Mouse (Mus musculus) mesoderm, embryonic 11.5 days (tissue): ENCODE results near the gene Polr3b.
A peak's percentile ranks its signal among the peaks of the same experiment; 100 is the strongest.

Source experiments
- DNase-seq: peaks from one replicate; pipeline ENCODE4 v3.0.0-alpha.2; 2012; ENCODE audit warnings: low read depth, low spot score

Polr3b gene

DNA sequence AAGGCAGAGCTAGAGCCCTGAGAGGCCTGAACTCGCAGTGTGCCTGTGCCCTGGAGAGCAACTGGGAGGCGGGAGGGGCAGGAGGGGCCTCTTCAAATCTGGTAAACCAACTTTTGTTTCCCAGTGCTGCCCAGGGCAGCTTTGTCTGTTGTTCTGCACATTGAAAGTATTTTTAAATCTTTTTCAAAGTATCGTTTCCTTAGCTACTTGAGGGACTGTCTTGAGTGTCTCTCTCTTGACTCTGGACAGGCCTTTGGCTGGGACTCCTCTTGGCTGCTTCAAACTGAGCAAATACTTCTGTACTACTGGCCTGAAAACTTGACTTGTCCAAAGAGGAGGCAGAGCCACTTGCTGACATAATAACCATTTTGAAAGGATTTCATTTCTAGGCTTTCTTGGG, 11.3 kb upstream of the Polr3b start:
- DNase-seq = no peak

- DNase-seq = no peak
Observed at GRCm38 (mm10) chr10:84611664-84612063, 10.4 kb upstream of the Polr3b start.

- DNase-seq = no peak
Observed at GRCm38 (mm10) chr10:84612281-84612680, 9.8 kb upstream of the Polr3b start.

GRCm38 (mm10) chr10:84613366-84613765, 8.7 kb upstream of the Polr3b start:
- no peak for DNase-seq

DNA sequence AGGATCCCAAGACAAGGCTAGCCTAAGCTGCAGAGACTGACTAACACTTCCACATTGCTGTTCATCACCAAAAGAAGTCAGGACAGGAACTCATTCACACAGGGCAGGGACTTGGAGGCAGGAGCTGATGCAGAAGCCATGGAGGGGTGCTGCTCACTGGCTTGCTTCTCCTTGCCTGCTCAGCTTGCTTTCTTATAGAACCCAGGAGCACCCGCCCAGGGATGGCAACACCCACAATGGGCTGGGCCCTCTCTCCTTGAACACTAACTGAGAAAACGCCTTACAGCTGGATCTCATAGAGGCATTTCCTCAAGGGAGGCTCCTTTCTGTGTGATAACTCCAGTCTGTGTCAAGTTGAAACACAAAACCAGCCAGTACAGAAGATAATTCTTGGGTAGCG, 7.0 kb upstream of the Polr3b start:
- DNase-seq = no peak

DNA sequence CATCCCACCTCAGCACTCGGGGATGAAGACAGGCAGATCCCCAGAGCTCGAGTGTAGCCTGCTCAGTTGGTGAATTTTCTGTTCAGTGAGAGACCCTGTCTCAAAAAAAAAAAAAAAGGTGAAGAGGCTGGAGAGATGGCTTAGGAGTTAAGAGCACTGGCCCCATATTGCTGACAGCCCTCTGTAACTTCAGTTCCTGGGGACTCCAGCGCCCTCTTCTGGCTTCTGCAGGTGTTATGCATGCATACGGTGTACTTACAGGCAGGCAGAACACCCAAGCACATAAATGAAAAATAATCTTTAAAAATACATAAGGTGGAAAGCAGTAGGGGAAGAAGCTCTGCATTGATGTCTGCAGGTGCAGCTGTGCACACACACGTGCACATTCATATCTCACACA, 9.1 kb downstream of the Polr3b start:
- DNase-seq = peak; percentile 47

GRCm38 (mm10) chr10:84632005-84632404, 9.9 kb downstream of the Polr3b start:
- no peak for DNase-seq

- DNase-seq = no peak
Observed at GRCm38 (mm10) chr10:84636656-84637055, 14.6 kb downstream of the Polr3b start.

DNA sequence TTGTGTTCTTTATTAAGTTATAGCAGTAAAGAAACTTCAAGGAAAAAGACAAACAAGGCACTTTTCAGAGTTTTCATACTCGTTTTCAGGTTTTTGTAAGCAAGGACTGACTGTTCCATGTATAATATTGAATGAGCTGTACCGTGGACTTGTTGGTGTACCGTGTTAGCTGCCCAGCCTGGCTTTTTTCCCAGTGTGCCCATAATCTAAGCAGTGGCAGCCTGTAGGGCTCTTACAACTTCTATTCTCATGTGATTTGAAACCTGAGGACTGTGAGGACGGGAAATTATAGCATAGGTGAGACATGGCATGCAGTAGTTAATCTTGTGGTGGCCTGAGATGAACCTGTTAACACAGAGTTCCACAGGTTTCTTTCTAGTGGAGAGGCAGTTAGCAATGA, 16.3 kb downstream of the Polr3b start:
- no peak for DNase-seq

GRCm38 (mm10) chr10:84639525-84640287, 17.6 kb downstream of the Polr3b start:
- DNase-seq = no peak

GRCm38 (mm10) chr10:84640861-84641260, 18.8 kb downstream of the Polr3b start:
- DNase-seq = no peak

DNA sequence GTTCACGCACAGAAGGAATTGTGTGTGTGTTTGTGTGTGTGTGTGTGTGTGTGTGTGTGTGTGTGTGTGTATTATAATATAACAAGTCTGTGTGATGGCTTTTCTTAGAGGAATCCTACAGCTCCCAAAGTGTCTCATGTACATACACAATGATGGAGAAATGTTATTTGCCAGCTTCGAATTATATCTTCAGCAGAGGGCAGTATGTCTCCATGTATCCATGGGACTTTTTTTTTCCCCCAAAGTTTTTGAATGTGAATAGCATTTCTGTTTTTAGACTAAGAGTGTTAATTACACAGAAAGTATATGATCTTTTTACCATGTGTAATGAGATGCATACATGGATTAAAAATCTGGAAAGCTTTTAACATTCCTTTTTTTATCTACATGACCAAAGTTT, 19.5 kb downstream of the Polr3b start:
- no peak for DNase-seq

DNA sequence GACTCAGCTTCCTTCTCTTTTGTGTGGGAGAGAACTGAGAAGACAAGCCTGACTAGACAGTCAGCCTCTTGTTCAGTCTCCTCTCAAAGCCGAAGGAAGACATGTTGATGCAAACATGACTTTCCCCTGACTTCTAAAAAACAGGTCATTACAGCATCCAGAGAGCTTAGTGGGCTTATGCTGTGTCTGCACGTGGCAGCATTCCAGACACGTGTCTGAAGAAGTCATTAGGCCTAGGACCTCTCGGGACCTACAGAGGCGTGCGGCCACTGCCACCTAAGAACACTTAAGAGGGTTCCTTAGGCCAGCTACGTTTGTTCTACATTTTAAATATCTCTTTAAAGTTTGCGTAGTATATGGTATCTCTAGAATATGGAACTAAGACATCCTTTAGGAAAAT, 23.8 kb downstream of the Polr3b start:
- DNase-seq = no peak

DNA sequence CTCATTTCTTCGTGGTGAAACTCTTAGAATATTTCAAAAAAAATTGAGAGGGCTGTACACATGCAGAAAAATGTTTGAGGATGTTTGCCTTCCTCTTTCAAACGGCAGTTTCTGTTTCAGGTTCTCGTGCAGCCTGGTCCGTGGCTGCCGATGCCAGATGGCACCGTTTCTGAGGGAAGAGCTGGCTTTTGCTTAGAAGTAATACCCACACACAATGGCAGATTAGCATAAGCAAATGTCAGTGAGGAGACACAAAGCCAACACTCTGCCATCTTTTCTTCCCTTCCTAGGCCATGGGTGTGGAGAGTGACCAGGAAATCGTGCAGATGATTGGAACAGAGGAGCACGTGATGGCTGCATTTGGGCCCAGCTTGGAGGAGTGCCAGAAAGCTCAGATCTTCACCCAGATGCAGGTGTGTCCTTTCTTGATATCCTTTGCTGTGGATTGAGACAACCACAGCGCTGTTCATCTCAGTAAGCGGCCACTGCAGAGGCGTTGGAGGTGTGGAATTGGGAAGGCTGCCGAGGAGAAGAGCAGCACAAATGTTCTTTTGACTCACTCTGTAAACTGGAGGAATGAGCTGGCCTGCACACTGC, 24.5 kb downstream of the Polr3b start:
- DNase-seq = no peak

DNA sequence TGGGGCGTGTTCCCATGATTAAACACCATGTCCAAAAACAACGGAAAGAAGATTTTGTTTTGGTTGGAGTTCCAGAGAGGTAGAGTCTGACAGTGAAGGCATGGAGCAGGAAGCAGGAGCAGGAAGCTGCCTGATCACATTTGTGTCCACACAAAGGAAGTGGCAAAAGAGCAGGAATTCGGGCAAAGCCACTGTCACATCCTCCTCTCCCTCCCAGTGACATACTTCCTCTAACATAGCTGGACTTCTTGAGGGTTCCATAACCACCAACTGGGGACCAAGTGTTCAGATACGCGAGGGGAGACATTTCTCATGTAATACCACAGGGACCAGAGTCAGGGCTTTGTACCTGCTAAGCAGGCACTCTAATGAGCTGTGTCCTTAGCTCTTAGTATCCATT, 25.2 kb downstream of the Polr3b start:
- DNase-seq = no peak

DNA sequence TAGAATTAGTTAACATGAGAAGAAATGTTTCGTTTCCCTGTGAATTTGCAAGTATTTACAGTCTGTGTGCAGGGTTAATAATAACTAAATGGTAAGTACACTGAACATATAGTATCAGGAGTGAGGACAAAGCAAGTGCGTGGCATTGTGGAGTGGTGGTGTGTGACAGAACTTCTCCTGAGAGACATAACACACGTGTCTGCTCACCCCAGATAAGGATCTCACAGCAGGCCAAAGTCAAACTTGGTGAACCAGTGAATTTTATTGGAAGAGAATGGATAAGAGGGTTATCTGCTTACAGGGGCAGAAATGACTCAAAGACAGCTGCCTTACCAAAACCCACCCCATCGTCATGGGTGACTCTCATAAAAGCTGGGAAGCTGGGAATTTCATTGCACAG, 26.8 kb downstream of the Polr3b start:
- no peak for DNase-seq

DNA sequence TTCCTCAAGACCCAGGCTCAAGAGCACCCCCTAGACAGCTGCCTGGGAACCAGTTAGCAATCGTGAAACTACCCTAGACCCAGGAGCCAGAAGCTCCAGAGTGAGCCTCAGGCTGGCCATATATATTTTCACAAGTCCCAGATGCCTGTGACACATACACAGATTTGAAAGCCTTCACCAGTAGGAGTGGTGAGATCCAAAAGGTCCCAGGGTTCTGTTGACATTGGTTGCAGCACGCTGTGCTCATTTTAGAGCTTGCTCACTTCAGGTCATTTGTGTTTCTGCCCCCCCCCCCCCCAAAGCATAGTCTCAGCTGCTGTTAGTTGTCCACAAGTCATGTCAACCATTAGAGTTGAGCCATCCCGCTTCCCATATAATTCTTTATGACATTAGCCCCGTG, 31.9 kb downstream of the Polr3b start:
- DNase-seq = no peak

- no peak for DNase-seq
Observed at GRCm38 (mm10) chr10:84654731-84655130, 32.6 kb downstream of the Polr3b start.

DNA sequence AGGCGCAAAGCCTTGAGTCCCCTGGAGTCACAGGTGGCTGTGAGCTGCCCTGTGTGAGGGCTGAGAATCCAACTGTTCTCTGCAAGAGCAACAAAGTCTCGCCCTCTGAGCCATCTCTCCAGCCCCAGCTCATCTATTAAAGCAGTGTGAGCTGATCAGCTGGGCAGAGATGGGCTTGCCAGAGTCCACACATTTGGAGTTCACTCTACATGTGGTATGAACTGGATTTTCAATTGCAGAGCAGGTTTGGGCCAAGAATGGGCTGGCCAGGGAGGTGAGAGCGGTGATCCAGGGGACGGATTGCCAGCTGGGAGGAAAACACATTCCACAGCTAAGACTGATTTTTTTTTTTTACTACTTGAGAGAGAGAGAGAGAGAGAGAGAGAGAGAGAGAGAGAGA, 34.5 kb downstream of the Polr3b start:
- DNase-seq = no peak

GRCm38 (mm10) chr10:84657437-84658087, 35.5 kb downstream of the Polr3b start:
- no peak for DNase-seq

DNA sequence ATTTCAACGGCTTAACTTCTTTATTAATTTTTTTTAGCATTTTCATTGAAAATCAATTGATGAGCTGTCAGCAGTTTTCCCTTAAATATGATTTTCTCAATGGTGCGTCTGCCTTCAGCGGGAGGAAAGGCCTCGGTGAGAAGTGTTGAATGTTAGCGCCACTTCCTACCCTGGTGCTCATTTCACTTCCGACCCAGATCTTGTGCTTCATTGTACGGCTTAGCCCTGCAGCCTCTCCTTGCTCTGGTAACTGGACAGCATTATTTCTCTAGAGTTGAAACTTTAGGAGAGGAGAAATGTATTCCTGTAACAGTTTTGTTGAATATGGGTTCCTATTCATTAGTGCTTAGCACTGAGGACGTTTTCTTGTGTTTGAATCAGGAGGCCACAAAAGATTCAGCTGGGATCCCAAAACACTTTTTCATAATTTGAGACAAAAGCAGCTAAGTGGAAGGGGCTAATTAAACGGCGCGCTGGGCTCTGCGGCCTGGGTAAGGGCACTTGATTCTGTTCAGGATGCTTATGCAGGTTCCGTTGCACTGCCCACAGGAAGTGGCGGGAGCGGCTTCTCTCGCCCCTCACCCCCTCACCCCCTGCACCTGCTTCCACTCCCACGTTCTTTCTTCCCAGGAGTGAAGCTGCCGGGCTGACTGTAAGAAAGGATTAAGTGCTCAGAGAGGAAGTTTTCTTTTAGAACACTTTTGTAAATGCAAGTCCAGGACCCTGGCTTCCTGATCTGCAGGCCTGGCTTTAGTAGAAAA, 36.2 kb downstream of the Polr3b start:
- DNase-seq = no peak

- DNase-seq = no peak
Observed at GRCm38 (mm10) chr10:84659281-84659680, 37.2 kb downstream of the Polr3b start.
